8 mouse cellular contexts compared by ENCODE assay signal in genomic region chr1:89072143-89072990, GRCm38 (mm10). TPM values are rescaled to one million over a fixed set of nuclear protein-coding genes. Genes with fewer than 3 reads are reported as not detected.
DNase-seq lines count a peak whose midpoint lies in the region; ATAC-seq and TF ChIP-seq lines count a peak whose summit lies in the region.

No protein-coding gene starts in this region.

- no peaks in the 10 kb centered on the region for H3K36me3 ChIP-seq in liver, embryonic 11.5 days (ENCODE audit: control insufficient read depth, insufficient read depth, low read length)
- H3K36me3 ChIP-seq in forebrain, postnatal 0 days (ENCODE audit: insufficient read depth), result no peaks in the 10 kb centered on the region
- H3K36me3 ChIP-seq in neural tube, embryonic 15.5 days, result no peaks in the 10 kb centered on the region

- WGBS in liver, embryonic 11.5 days, result 31% methylated on average over 14 of the region's 14 CpGs
- WGBS in forebrain, postnatal 0 days, result 10% methylated on average over 14 of the region's 14 CpGs
- 7% methylated on average over 14 of the region's 14 CpGs for WGBS in neural tube, embryonic 15.5 days

- H3K27ac ChIP-seq in liver, embryonic 11.5 days (ENCODE audit: low read depth, low read length), result no peak overlapping the region
- peak overlapping the region; percentile 24; the same call in 1 of the 2 replicates for H3K27ac ChIP-seq in forebrain, postnatal 0 days (ENCODE audit: low read depth, low read length)
- peak overlapping the region; percentile 87 for H3K27ac ChIP-seq in neural tube, embryonic 15.5 days (replicated peaks)

- DNase-seq in liver, embryonic 11.5 days (ENCODE audit: low spot score), result no peak
- DNase-seq in liver, result no peak
- DNase-seq in forebrain, postnatal 0 days, result no peak
- DNase-seq in kidney, postnatal 36 days, result peak; percentile 39 to 48
- DNase-seq in adrenal gland, postnatal 25 days, result no peak
- no peak for DNase-seq in left cerebral cortex, postnatal 25 days (ENCODE audit: low spot score in 2 of 2)

- TF ChIP-seq CTCF in forebrain, postnatal 0 days (IDR thresholded peaks at IDR 0.05; ENCODE audit: low read depth), result no peak

- H3K27me3 ChIP-seq in liver, embryonic 11.5 days (replicated peaks; ENCODE audit: control insufficient read depth, insufficient read depth, low read length), result peaks cover 25% of the 10 kb centered on the region
- no peaks in the 10 kb centered on the region for H3K27me3 ChIP-seq in forebrain, postnatal 0 days (ENCODE audit: insufficient read depth, low read length)
- H3K27me3 ChIP-seq in neural tube, embryonic 15.5 days (replicated peaks), result no peaks in the 10 kb centered on the region

- H3K4me3 ChIP-seq in liver, embryonic 11.5 days (ENCODE audit: low read depth, low read length), result 0 out of 2 replicates have a peak overlapping the region, but pooled peaks have one; percentile 2
- H3K4me3 ChIP-seq in forebrain, postnatal 0 days (ENCODE audit: low read depth, low read length), result peak overlapping the region; percentile 72
- H3K4me3 ChIP-seq in neural tube, embryonic 15.5 days (replicated peaks), result peak overlapping the region; percentile 94

- H3K4me2 ChIP-seq in liver, embryonic 11.5 days, result peak overlapping the region; percentile 96
- peak overlapping the region; percentile 74 for H3K4me2 ChIP-seq in forebrain, postnatal 0 days (ENCODE audit: low read depth)
- H3K4me2 ChIP-seq in neural tube, embryonic 15.5 days, result peak overlapping the region; percentile 82

- no peak overlapping the region for H3K9ac ChIP-seq in liver, embryonic 11.5 days (ENCODE audit: low read depth, low read length)
- H3K9ac ChIP-seq in forebrain, postnatal 0 days, result peak overlapping the region; percentile 68
- peak overlapping the region; percentile 85 for H3K9ac ChIP-seq in neural tube, embryonic 15.5 days (replicated peaks)

- peaks cover 16% of the 10 kb centered on the region for H3K4me1 ChIP-seq in liver, embryonic 11.5 days (replicated peaks; ENCODE audit: control insufficient read depth, insufficient read depth, low read length)
- H3K4me1 ChIP-seq in forebrain, postnatal 0 days (ENCODE audit: insufficient read depth), result peaks cover 24% of the 10 kb centered on the region; the same call in 1 of the 2 replicates
- H3K4me1 ChIP-seq in neural tube, embryonic 15.5 days, result peaks cover 54% of the 10 kb centered on the region

- intact Hi-C loops in left cerebral cortex, postnatal 25 days (cut with DNase I), result loop anchor here (5.0 kb wide), 2 partner anchors 120 to 315 kb away; no protein-coding TSS in a partner anchor

- no peaks in the 10 kb centered on the region for H3K9me3 ChIP-seq in liver, embryonic 11.5 days (ENCODE audit: control insufficient read depth, low read length)
- H3K9me3 ChIP-seq in forebrain, postnatal 0 days (ENCODE audit: low read length), result no peaks in the 10 kb centered on the region
- H3K9me3 ChIP-seq in neural tube, embryonic 15.5 days (replicated peaks), result no peaks in the 10 kb centered on the region

- no peak for ATAC-seq in liver, embryonic 11.5 days (replicated peaks; ENCODE audit: low FRiP score)
- ATAC-seq in forebrain, postnatal 0 days, result no peak
- ATAC-seq in neural tube, embryonic 15.5 days (ENCODE audit: low FRiP score), result no peak
- ATAC-seq in activated CD4-positive, CD25-positive, alpha-beta regulatory T cell, adult 4 months, result no peak

RNA-seq across cellular contexts. Expression of gene Sh3bp4, which starts 2.2 kb away (rescaled TPM):
- 4.4 and 4.7 TPM in 2 replicates for polyA plus RNA-seq in liver, embryonic 11.5 days (2014; fragmentation: Nextera tagmentation; extraction: Ambion mirVana)
- total RNA-seq in forebrain, postnatal 0 days (2014; rRNA removed), result 29.0 and 29.6 TPM in 2 replicates
- polyA plus RNA-seq in forebrain, postnatal 0 days (2015; fragmentation: Nextera tagmentation; extraction: Ambion mirVana), result 17.4 and 18.9 TPM in 2 replicates
- 14.2 and 14.4 TPM in 2 replicates for polyA plus RNA-seq in neural tube, embryonic 15.5 days (2015; fragmentation: Nextera tagmentation; extraction: Ambion mirVana)
- under 1 TPM; 0.09 to 0.61 TPM for polyA plus RNA-seq in activated CD4-positive, CD25-positive, alpha-beta regulatory T cell, adult 4 months (2017; shearing (Covaris generic))
- 12.1 and 14.1 TPM in 2 replicates for total RNA-seq in adrenal gland, postnatal 25 days (2021)
- 10 to 100 TPM; 19.5 to 20.6 TPM for total RNA-seq in left cerebral cortex, postnatal 25 days (2021)

Comparison
In these comparisons a context has a peak if more than half of its experiments do, and no peak if none do; other contexts are left out.
1. DNase-seq: peak in kidney, postnatal 36 days (2 of 2); none in liver, embryonic 11.5 days (single experiment), liver (single experiment), forebrain, postnatal 0 days (single experiment), adrenal gland, postnatal 25 days (single experiment) and left cerebral cortex, postnatal 25 days (0 of 2).
2. H3K4me3 ChIP-seq: peak in every context shown above with its lines; median percentile 94 in neural tube, embryonic 15.5 days; 72 in forebrain, postnatal 0 days; 2 in liver, embryonic 11.5 days.
3. Peak in every context shown above with its lines, with median percentiles within 50 percentile points of each other: H3K4me2 ChIP-seq.